Mouse (Mus musculus) common myeloid progenitor, adult 5-6 weeks (primary cell): ENCODE measurements at regions not wholly inside any gene's neighbourhood (a gene's known extent, or its start where the extent isn't known, plus 50 kb on each side); places are given as distances from the start of the nearest gene placed in this dataset.
"Not testable (repeated sequence)": the region's sequence is repeated elsewhere in the genome, so short reads cannot be mapped to it uniquely, and the experiment has no call there.

Source experiments
- ATAC-seq: replicated peaks from 2 replicates; pipeline ENCODE4 v1.8.0; 2016; ENCODE audit warnings: low read depth, mild to moderate bottlenecking, moderate TSS enrichment, inconsistent platforms; ENCODE audit not compliant: poor library complexity, severe bottlenecking

GRCm38 (mm10) chr12:32122915-32123314 lies 61.8 kb upstream of the Prkar2b start:
- ATAC-seq = peak; percentile 55

GRCm38 (mm10) chr12:32122007-32122406 lies 60.9 kb upstream of the Prkar2b start:
- ATAC-seq = not testable (repeated sequence)

GRCm38 (mm10) chr12:32112691-32113090 lies 51.6 kb upstream of the Prkar2b start:
- ATAC-seq = no peak

- ATAC-seq = peak; percentile 62
Measured at GRCm38 (mm10) chr12:32111508-32112119, 50.5 kb upstream of the Prkar2b start.

GRCm38 (mm10) chr12:32110903-32111302 lies 49.8 kb upstream of the Prkar2b start:
- ATAC-seq = peak; percentile 93
